Mouse (Mus musculus) ovary, adult 18-20 months (tissue): ENCODE results near the gene Gtf2h4.

Source experiments
- DNase-seq: peaks from one replicate; pipeline ENCODE4 v3.0.0; 2022; ENCODE audit warnings: low spot score, mixed read lengths

The Gtf2h4 gene

DNA sequence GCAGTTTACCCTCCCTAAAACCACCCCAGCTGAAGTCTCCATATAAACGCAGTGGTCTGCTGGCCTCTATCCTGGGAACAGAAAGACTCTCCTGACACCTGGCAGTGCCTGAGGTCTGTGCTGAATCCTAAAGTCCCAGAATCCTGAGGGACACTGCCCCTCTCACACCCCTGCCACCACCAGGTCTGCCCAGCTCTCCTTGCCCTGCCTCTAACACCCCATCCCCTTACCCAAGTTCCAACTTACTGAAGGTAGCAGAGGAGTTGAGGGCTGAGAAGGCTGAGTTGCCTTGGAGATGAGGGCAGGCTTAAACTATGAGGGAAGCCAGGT lies 23.9 kb upstream of the Gtf2h4 start:
- no peak for DNase-seq

- no peak for DNase-seq
Observed at GRCm38 (mm10) chr17:35696691-35697090, 23.2 kb upstream of the Gtf2h4 start.

GRCm38 (mm10) chr17:35695289-35695688 lies 21.8 kb upstream of the Gtf2h4 start:
- DNase-seq = no peak

GRCm38 (mm10) chr17:35693906-35694305 lies 20.4 kb upstream of the Gtf2h4 start:
- no peak for DNase-seq

- DNase-seq = no peak
Observed at GRCm38 (mm10) chr17:35692368-35692767, 18.8 kb upstream of the Gtf2h4 start.

DNA sequence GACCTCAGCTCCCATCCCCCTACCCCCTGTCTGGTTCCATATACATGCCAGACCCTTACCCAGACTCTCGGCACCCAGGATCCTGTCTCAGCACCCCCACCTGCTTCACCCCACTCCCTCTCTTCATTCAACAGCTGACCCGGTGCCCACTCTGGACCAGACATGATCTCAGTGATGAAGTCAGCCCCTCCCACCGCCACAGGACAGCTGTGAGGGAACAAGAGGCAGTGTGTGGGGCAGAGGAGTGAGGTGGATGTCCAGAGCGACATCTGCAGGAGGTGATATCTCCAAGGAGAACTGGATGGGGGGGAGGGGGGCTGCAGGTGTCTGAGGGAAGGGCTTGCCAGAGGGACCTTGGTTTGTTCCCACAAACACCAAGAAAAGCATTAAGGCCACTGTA lies 18.3 kb upstream of the Gtf2h4 start:
- DNase-seq = no peak

- no peak for DNase-seq
Observed at GRCm38 (mm10) chr17:35689936-35690645, 16.6 kb upstream of the Gtf2h4 start.

DNA sequence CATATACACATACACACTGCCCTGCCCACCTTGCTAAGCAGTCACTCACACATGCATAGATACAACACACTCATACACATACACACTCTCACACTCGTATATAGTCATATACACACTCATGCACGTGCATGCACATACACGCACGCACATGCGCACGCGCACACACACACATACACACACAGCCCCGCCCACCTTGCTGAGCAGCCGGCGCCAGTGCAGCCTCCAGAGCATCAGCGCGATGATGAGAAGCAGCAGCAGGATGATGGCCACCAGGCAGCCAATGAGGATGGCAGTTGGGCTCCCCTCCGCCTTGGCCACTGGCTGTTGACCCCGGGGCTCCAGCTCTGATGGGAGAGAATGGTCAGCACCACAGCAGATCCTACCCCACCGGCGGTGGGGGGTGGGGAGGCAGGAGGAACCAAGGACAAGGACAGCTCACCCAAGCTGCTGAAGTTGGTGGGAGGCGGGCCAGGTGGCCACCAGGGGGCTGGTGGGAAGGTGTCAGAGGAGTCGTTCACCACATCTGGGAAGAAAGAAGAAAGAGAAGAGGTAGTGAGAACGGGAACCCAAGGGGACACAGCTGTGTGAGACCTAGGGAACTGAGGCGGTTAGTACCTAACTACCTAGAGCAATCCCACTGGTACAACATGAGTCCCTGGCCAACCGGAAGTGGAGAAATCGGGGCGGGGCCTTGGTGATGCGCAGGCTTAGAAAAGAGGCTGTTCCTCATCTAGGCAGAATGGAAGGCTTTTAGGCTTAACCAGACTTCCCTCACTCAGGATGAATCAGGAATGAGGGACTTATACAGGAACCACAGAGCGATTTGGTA lies 15.0 kb upstream of the Gtf2h4 start:
- DNase-seq = no peak

GRCm38 (mm10) chr17:35685061-35685460 lies 11.5 kb upstream of the Gtf2h4 start:
- DNase-seq = no peak

DNA sequence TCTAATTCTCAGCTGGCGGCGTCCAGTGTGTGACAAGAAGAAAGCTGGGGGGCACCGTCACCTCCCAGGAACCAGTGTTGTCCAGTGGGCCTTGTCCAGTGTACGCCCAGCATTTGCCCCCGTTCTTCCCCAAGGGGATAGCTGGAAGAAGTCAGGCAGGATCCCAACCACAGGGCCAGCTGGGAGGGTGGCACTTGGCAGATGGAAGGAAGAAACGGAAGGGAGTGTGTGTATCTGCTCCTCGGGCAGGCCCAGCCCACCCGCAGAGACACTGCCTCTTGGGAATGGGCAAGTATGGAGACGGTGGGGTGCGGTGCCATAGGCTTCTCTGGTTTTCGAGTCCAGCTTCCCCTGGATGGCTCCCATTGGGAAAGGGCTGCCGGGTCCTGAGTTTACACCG lies 8.4 kb upstream of the Gtf2h4 start:
- no peak for DNase-seq

- DNase-seq = no peak
Observed at GRCm38 (mm10) chr17:35680591-35680990, 7.1 kb upstream of the Gtf2h4 start.

GRCm38 (mm10) chr17:35672527-35672926 lies 1.0 kb downstream of the Gtf2h4 start:
- no peak for DNase-seq

- DNase-seq = no peak
Observed at GRCm38 (mm10) chr17:35671846-35672245, 1.7 kb downstream of the Gtf2h4 start.

DNA sequence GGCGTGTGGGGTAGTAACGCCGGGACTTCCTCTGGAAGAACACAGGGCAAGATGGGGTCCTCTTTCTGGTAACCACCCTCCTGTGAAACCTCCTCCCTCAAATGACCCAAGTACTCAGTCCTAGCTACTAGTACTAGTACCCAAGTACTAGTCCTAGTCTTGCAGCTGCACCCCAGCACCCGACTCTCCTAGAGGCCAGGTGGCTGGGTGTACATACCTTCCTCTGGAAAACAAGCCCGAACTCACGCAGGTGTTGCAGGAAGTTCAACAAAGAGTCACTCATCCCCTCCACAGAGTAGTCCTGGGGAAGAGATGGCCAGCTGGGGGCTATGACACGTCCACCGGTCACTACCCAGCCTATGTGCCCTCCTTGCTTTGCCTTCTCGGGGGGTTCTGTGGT lies 3.8 kb downstream of the Gtf2h4 start:
- DNase-seq = no peak

DNA sequence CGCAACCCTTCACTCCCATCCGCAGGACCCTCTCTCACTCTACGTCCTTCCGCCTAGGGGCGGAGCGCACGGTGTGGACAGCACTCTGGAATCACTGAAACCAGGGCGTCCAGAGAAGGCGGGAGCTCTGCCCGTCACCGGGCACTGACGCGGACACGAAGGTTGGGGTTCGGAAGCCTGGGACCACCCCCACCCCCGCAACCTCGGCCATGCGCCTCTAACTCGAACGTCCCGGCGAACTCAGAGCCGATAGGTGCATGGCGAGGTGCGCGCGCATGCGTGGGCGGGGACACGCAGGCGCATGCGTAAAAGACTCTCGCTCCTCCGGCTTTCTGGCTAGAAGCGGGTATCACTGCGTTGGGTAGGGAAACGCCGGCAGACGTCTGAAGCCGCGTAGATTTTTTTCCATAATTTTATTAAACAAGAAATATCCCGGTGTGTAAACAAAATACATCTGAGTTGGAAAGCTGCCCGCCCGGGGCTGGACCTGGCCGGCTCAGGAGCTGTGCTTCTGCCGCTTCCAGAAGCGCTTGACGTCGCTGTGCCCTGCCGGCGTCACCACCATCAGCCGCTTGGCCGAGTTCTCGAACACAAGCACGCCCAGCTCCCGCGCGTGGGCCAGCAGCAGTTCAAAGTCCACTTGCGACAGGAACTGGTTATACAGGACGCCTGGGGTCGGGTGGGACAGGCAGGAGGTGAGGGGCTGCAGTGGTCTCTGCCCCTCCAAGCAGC lies 6.0 kb downstream of the Gtf2h4 start, which contains the start of gene Vars2:
Vars2 (minus strand) TSS at position 259 of the 732 bp plus-strand sequence.
- DNase-seq = peak; percentile 91

GRCm38 (mm10) chr17:35666851-35667256 lies 6.7 kb downstream of the Gtf2h4 start:
- DNase-seq = no peak

- DNase-seq = no peak
Observed at GRCm38 (mm10) chr17:35665957-35666515, 7.5 kb downstream of the Gtf2h4 start.

DNA sequence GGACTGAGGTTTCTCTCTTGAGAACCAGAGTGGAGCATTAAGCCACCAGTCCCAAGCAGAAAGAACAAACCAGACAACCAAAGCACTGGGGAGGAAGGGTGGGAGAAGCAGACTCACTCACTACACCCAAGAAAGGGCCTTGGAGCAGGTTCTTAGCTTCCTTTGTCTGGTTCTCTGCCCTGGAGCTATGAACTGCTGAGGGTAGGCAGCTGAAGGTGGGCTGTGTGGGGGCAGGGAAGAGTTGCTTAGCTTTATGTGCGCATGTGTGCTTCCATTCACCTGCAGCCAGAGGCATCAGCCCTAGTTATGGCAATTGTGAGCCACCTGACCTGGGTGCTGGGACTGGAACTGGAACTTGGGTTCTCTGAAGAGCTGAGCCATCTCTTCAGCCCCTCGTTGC lies 20.5 kb downstream of the Gtf2h4 start:
- no peak for DNase-seq

DNA sequence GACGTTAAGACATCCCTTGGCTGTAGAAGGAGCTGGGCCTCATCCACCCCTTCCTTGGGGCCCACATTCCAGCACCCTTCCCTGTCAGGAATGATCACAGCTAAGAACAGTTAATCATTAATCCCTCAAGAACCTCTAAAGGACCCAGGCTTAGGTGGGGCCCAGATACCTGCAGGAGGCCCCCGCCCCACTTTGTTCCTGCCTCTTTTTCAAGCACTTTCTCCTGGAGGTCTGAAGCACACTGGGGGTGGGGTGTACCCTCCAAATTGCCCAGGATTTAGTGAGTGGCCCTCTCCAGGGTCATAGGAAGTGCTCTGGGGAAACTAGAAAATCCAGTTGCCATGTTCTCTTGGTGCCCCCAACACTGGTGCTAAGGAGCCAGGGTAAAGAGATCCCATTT lies 24.1 kb downstream of the Gtf2h4 start:
- DNase-seq = no peak

- no peak for DNase-seq
Observed at GRCm38 (mm10) chr17:35643609-35644236, 29.8 kb downstream of the Gtf2h4 start, which contains the start of gene Mucl3. Mucl3 (minus strand) TSS chr17:35643695.

DNA sequence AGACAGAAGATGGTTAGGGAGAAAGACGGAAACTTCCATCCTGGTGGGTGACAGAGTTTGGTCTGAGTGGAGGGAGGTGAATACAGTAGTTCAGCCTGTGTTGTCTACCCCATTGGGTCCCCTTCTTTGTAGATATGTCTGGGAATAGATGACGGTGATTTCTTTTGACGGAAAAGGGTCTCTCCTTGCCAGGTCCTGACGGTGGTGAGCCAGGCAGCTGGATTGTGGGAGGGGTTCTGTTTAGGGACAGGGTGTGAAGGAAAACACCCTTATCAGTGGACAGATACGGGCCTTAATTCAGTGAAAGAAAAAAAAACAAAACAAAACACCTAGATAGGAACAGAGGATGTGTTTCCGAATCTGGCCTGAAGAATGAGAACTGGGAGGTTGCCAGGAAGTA lies 34.2 kb downstream of the Gtf2h4 start:
- no peak for DNase-seq
